Comparison of ENCODE assay signal across 8 mouse cellular contexts in genomic region chr12:84996501-84997398, GRCm38 (mm10). TPM values are rescaled to one million over a fixed set of nuclear protein-coding genes. Genes with fewer than 3 reads are reported as not detected.
DNase-seq lines count a peak whose midpoint lies in the region; ATAC-seq lines count a peak whose summit lies in the region.

No protein-coding gene starts in this region.

- no peaks in the 10 kb centered on the region for H3K36me3 ChIP-seq in liver, embryonic 13.5 days
- no peaks in the 10 kb centered on the region for H3K36me3 ChIP-seq in neural tube, embryonic 12.5 days

- peak overlapping the region; percentile 89 for H3K4me3 ChIP-seq in liver, embryonic 13.5 days (replicated peaks)
- H3K4me3 ChIP-seq in neural tube, embryonic 12.5 days: peak overlapping the region; percentile 91

- peak overlapping the region; percentile 96 for H3K9ac ChIP-seq in liver, embryonic 13.5 days
- H3K9ac ChIP-seq in neural tube, embryonic 12.5 days: peak overlapping the region; percentile 97

- H3K27me3 ChIP-seq in liver, embryonic 13.5 days: no peaks in the 10 kb centered on the region
- no peaks in the 10 kb centered on the region for H3K27me3 ChIP-seq in neural tube, embryonic 12.5 days (replicated peaks)

- H3K4me2 ChIP-seq in liver, embryonic 13.5 days: peak overlapping the region; percentile 96
- H3K4me2 ChIP-seq in neural tube, embryonic 12.5 days (replicated peaks): peak overlapping the region; percentile 89

- H3K4me1 ChIP-seq in liver, embryonic 13.5 days (replicated peaks): peaks cover 48% of the 10 kb centered on the region
- H3K4me1 ChIP-seq in neural tube, embryonic 12.5 days: peaks cover 23% of the 10 kb centered on the region

- H3K27ac ChIP-seq in liver, embryonic 13.5 days: peak overlapping the region; percentile 90
- H3K27ac ChIP-seq in neural tube, embryonic 12.5 days: peak overlapping the region; percentile 81

- peak; percentile 39 for DNase-seq in 3T3-L1 (ENCODE audit: low read depth, low spot score)
- DNase-seq in ES-CJ7 (ENCODE audit: low read depth, low spot score): peak; percentile 12
- DNase-seq in cerebellum, adult 8-10 months: peak; percentile 18
- DNase-seq in forelimb bud, embryonic 11.5 days (ENCODE audit: low read depth, low spot score): peak; percentile 17
- peak; percentile 34 to 67 for DNase-seq in kidney, postnatal 36 days
- DNase-seq in liver, embryonic 13.5 days: peak; percentile 62
- DNase-seq in thymus, postnatal 14 days: peak; percentile 70

- under 1% methylated on average over 44 of the region's 44 CpGs for WGBS in liver, embryonic 13.5 days (ENCODE audit: insufficient replicate concordance)
- WGBS in neural tube, embryonic 12.5 days: under 1% methylated on average over 42 of the region's 44 CpGs

- no peaks in the 10 kb centered on the region for H3K9me3 ChIP-seq in liver, embryonic 13.5 days (replicated peaks)
- no peaks in the 10 kb centered on the region for H3K9me3 ChIP-seq in neural tube, embryonic 12.5 days

- ATAC-seq in liver, embryonic 13.5 days (ENCODE audit: low read depth): peak; percentile 68
- ATAC-seq in neural tube, embryonic 12.5 days (ENCODE audit: low FRiP score, low read depth): peak; percentile 52

RNA-seq across cellular contexts. Expression of gene Ylpm1, which starts 0.6 kb away (rescaled TPM):
- polyA plus RNA-seq in liver, embryonic 13.5 days (2015; fragmentation: Nextera tagmentation; extraction: Ambion mirVana): 9.2 TPM in 2 replicates
- 36.8 and 40.1 TPM in 2 replicates for polyA plus RNA-seq in neural tube, embryonic 12.5 days (2016; fragmentation: Nextera tagmentation; extraction: Ambion mirVana)

RNA-seq across cellular contexts. Expression of gene Arel1, which starts 26.1 kb away (rescaled TPM):
- polyA plus RNA-seq in liver, embryonic 13.5 days (2015; fragmentation: Nextera tagmentation; extraction: Ambion mirVana): 13.3 and 16.9 TPM in 2 replicates
- polyA plus RNA-seq in neural tube, embryonic 12.5 days (2016; fragmentation: Nextera tagmentation; extraction: Ambion mirVana): 27.8 and 28.7 TPM in 2 replicates

RNA-seq across cellular contexts. Expression of gene Fcf1, which starts 26.1 kb away (rescaled TPM):
- 132 and 134 TPM in 2 replicates for polyA plus RNA-seq in liver, embryonic 13.5 days (2015; fragmentation: Nextera tagmentation; extraction: Ambion mirVana)
- polyA plus RNA-seq in neural tube, embryonic 12.5 days (2016; fragmentation: Nextera tagmentation; extraction: Ambion mirVana): 129 and 134 TPM in 2 replicates

Comparison
In these comparisons a context has a peak if more than half of its experiments do, and no peak if none do; other contexts are left out.
1. Peak in every context shown above with its lines: DNase-seq, ATAC-seq, H3K4me3 ChIP-seq and H3K27ac ChIP-seq.
2. DNase-seq: peak in every context shown above with its lines; median percentile 70 in thymus, postnatal 14 days; 62 in liver, embryonic 13.5 days; 50 in kidney, postnatal 36 days; 39 in 3T3-L1; 18 in cerebellum, adult 8-10 months; 17 in forelimb bud, embryonic 11.5 days; 12 in ES-CJ7.